Mouse (Mus musculus): Measurements from ENCODE around the gene Vmn2r106.

Gene Vmn2r106

DNA sequence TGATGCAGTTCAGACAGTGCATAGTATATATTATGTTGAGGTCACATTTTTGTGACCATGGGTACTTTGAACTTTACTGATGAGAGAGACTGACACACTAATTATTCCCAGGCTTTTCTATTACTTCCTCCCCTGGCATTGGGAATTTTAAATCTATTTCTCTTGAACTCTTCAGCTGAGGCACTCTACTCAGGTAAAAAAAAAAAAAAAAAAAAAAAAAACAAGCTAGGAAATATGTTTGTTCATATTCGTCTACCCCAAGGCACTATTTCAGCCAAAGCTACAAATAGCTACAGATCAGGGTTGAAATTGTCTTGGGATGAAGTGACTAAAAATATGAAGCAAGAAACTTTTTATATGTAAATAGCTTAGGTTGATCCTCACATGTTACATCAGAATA is at the start of gene Vmn2r106:
Gene Vmn2r106 (minus strand): TSS at position 101 of the 400 bp plus-strand sequence.
- DNase-seq (ENCODE audit: extremely low spot score, low read depth, low spot score): no peak

DNA sequence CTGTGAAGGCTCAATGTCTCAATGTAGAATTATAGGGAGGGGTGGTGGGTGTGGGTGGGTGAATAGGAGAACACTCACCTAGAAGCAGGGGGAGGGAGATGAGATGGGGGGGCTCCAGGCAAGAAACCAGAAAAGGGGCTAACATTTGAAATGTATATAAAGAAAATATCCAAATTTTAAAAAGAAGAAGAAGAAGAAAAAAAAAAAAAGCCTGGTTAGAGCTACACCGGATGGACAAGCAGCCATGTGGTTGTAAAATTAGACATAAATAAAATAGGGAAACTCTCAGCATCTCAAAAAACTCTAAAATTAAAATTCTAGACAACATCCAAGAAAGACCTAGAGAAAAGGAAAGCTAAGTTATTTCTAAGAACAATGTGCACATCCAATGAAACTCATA is 20.4 kb upstream of the Vmn2r106 start:
- DNase-seq (ENCODE audit: extremely low spot score, low read depth, low spot score): no peak

DNA sequence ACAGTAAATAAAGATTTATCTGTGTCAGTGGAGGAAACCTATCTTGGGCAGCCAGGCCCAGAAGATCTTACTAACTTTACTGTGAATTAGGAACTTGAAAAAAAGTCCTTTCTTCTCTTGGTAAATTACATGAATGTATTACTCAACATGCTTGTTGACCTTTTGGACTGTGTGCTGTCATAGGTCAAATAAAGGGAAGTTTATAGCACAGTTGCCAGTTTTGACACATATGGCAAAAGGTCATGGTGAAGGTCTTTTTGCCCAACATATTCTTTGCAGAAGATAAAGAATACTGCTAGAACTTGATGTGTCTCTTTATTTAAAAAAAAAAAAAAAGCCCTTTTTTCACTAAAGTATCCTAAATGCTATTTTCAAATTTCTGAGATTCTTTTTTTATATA is 1.6 kb upstream of the Vmn2r106 start:
- no peak for DNase-seq (ENCODE audit: extremely low spot score, low read depth, low spot score)

DNA sequence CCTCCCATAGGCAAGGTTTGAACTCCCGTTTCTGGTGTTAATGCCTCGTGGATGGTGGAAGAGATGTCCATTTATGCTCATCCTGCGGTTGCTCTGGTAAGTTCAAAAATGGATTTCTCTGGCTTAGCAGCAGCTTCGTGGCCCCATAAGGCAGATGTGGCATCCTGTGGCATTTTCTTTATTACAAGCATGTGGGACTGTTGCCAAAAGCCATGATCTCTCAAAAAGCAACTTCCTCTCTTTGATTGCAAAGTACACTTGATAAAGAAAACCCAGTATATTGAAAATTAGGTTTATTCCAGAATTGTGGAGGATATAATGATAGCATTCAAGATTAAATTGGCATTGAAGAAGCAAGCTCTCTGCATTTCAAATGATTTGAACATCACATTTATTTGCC is 29.8 kb downstream of the Vmn2r106 start:
- DNase-seq (ENCODE audit: extremely low spot score, low read depth, low spot score): no peak

DNA sequence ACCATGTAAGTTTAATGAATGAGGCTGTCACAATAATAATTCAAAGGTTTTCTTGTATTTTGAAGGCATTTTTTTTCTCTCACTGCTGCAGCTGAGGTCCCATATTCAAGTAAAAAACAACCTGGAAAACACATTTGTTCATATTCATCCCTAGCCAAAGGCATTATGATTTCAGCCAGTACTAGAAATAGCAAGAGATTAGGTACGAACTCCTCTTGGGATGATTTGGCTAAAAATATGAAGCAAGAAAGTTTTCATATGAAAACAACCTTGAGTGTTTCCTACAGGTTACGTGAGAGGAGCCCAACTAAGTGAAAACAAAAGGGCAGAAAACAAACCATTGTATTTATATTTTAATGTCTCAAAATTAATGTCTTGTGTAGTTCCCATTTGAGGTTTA is 50.4 kb downstream of the Vmn2r106 start, which contains the start of gene Vmn2r105:
Gene Vmn2r105 (minus strand): TSS at position 101 of the 400 bp plus-strand sequence.
- DNase-seq (ENCODE audit: extremely low spot score, low read depth, low spot score): no peak
